Mouse (Mus musculus): ENCODE data around the gene Ksr2. TPM values are rescaled to one million over a fixed set of nuclear protein-coding genes. Genes with fewer than 3 reads are reported as not detected.

Gene Ksr2
- total RNA-seq (2023) = 0.02 TPM in 1 of 2 replicates, not detected in the other

GRCm38 (mm10) chr5:117413507-117414501 is at the start of gene Ksr2:
TSS of gene Ksr2 (plus strand) at chr5:117414000.

GRCm38 (mm10) chr5:117388877-117389276 is 24.9 kb upstream of the Ksr2 start, which contains the start of gene Rfc5:
TSS of gene Rfc5 (minus strand) at chr5:117389047.

GRCm38 (mm10) chr5:117780681-117781080 is 366.9 kb downstream of the Ksr2 start, which contains the start of gene Nos1:
TSS of gene Nos1 (plus strand) at chr5:117781032.

Other genes with a start within 250 kb of the Ksr2 start
- gene Pebp1, start 126.4 kb upstream of the Ksr2 start, total RNA-seq (2023) = 33.3 and 36.5 TPM in 2 replicates
- gene Vsig10, start 94.9 kb upstream of the Ksr2 start, total RNA-seq (2023) = 5.2 and 7.8 TPM in 2 replicates
- 54.5 and 70.9 TPM in 2 replicates for gene Wsb2, start 56.7 kb upstream of the Ksr2 start, total RNA-seq (2023)
- gene Rfc5, start 25.0 kb upstream of the Ksr2 start, total RNA-seq (2023) = 23.5 and 30.3 TPM in 2 replicates